Mouse (Mus musculus): Measurements from ENCODE around the gene Tsen54. TPM values are rescaled to one million over a fixed set of nuclear protein-coding genes. Genes with fewer than 3 reads are reported as not detected.

Gene Tsen54
- polyA plus RNA-seq, 1 experiment from 2014 or later: 18.2 TPM

DNA sequence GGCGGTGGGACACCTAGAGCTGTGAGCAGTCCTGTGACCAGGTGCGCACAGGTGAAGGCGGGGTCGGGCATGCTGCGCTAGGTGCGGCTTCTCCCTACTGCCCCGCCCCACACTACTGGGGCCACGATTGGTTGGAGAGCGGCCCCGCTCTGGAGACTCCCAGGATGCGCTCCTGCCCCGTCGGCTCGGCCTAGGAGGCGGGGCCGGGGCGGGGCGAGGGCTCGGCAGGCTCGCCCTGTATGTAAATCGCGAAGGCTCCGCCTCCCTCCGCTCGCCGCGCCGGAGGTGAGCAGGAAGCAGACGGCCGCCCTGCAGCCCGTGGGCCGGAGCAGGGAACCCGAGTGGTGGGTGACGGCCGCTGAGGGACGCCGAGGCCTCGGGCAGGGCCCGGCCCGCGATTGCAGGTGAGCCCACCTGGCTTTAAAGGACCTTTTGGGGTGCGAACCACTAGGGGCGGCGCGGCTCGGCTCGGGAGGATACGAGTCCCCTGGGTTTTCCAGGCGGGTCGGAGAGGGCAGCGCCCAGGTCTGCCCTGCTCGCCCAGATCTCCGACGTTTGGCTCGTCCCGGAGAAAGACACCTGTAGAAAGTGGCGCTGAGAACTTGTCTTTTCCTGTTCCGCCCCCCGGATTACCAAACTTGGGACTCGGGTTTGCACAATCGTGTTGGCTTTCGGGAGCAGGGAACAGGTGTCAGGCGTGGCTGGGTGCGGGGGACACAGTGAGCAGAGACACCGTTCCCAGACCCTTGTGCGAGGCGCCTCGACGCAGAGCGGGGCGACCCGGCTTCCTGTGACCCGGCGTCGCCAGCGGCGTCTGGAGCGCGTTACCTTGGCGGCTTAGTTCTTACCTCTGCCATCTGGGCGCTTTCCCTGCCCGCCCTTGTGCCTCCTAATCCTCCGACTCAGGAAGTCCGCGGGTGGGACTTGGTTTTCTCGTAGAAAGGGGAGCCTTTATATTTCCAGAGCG is 9.5 kb downstream of the Tsen54 start, which contains the start of gene Llgl2:
Llgl2 (plus strand) TSS at position 276 of the 967 bp plus-strand sequence.
- ATAC-seq: peak; percentile 95
- H3K27ac ChIP-seq (ENCODE audit: low read length): peak within 1 kb of the TSS; percentile 93
- under 1% methylated on average over 87 of the region's 87 CpGs for WGBS

GRCm38 (mm10) chr11:115824813-115825212 is 10.3 kb downstream of the Tsen54 start:
- 14% methylated on average over 11 of the region's 11 CpGs for WGBS
- peak overlapping the region; percentile 85 for H3K4me2 ChIP-seq (replicated peaks; ENCODE audit: low read depth, low read length)
- peak overlapping the region; percentile 93 for H3K27ac ChIP-seq (ENCODE audit: low read length)
- peak overlapping the region; percentile 72 for H3K9ac ChIP-seq (replicated peaks; ENCODE audit: low read depth)
- no peaks in the 10 kb centered on the region for H3K9me3 ChIP-seq (ENCODE audit: low read length)
- peak; percentile 77 for DNase-seq (ENCODE audit: low spot score)
- 0 out of 2 replicates have a peak, but pooled peaks have one; percentile 14 for ATAC-seq
- H3K36me3 ChIP-seq (ENCODE audit: insufficient read depth, low read length): peaks cover 10% of the 10 kb centered on the region; the same call in 1 of the 2 replicates
- peaks cover 5% of the 10 kb centered on the region; the same call in 1 of the 2 replicates for H3K4me1 ChIP-seq (ENCODE audit: insufficient read depth, low read depth, low read length)
- no peak for TF ChIP-seq CTCF (IDR thresholded peaks at IDR 0.05)
- no peak for TF ChIP-seq EP300 (IDR thresholded peaks at IDR 0.05)
- H3K27me3 ChIP-seq (replicated peaks; ENCODE audit: insufficient read depth, low read length): no peaks in the 10 kb centered on the region
- H3K4me3 ChIP-seq (ENCODE audit: low read depth, low read length): peak overlapping the region; percentile 81

More for the DNA sequence above, 9.5 kb downstream of the Tsen54 start, which contains the start of gene Llgl2:
- TF ChIP-seq EP300 (IDR thresholded peaks at IDR 0.05) (no peak), CTCF (IDR thresholded peaks at IDR 0.05) (peak; percentile 21; the same call in 1 of the 2 replicates)
- Histone ChIP-seq H3K4me1 (ENCODE audit: insufficient read depth, low read depth, low read length) (peaks cover 2% of the 10 kb centered on the region; the same call in 1 of the 2 replicates), H3K9me3 (ENCODE audit: low read length) (no peaks in the 10 kb centered on the region), H3K27me3 (replicated peaks; ENCODE audit: insufficient read depth, low read length) (no peaks in the 10 kb centered on the region), H3K36me3 (ENCODE audit: insufficient read depth, low read length) (peaks cover 11% of the 10 kb centered on the region; the same call in 1 of the 2 replicates), H3K4me3 (ENCODE audit: low read depth, low read length) (peak within 1 kb of the TSS; percentile 81), H3K4me2 (replicated peaks; ENCODE audit: low read depth, low read length) (peak within 1 kb of the TSS; percentile 85), H3K9ac (replicated peaks; ENCODE audit: low read depth) (peak within 1 kb of the TSS; percentile 72)
- DNase-seq (ENCODE audit: low spot score): peak; percentile 97

- Histone ChIP-seq H3K4me1 (ENCODE audit: insufficient read depth, low read depth, low read length) (peaks cover 8% of the 10 kb centered on the region; the same call in 1 of the 2 replicates), H3K27me3 (replicated peaks; ENCODE audit: insufficient read depth, low read length) (no peaks in the 10 kb centered on the region), H3K36me3 (ENCODE audit: insufficient read depth, low read length) (no peaks in the 10 kb centered on the region), H3K4me3 (ENCODE audit: low read depth, low read length) (no peak overlapping the region), H3K9me3 (ENCODE audit: low read length) (no peaks in the 10 kb centered on the region), H3K27ac (ENCODE audit: low read length) (peak overlapping the region; percentile 93), H3K9ac (replicated peaks; ENCODE audit: low read depth) (peak overlapping the region; percentile 19), H3K4me2 (replicated peaks; ENCODE audit: low read depth, low read length) (peak overlapping the region; percentile 85)
- WGBS: 48% methylated on average over 5 of the region's 5 CpGs
- TF ChIP-seq CTCF (IDR thresholded peaks at IDR 0.05) (no peak), EP300 (IDR thresholded peaks at IDR 0.05) (no peak)
- ATAC-seq: no peak
- no peak for DNase-seq (ENCODE audit: low spot score)
Measured at GRCm38 (mm10) chr11:115826487-115826886, 12.0 kb downstream of the Tsen54 start.

DNA sequence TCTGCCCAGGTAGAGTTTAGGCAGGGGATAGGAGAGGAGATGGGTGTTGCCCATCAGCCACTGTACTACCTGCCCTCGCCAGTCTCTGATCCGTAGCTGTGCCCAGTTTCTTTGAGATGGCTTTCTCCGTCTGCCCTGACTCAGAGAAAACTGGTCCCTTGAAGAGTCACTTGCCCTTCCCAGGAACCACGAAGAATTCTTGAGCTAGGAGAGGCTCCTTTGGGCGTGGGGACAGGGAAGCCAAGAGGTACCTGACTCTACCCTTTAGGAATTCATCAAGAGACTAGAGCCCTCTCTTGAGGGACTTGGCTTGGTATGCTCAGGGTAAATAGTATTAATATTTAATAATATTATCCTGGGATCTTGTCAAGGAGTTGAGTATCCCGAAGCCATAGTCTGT is 13.1 kb downstream of the Tsen54 start:
- Histone ChIP-seq H3K9ac (replicated peaks; ENCODE audit: low read depth) (no peak overlapping the region), H3K36me3 (ENCODE audit: insufficient read depth, low read length) (no peaks in the 10 kb centered on the region), H3K9me3 (ENCODE audit: low read length) (no peaks in the 10 kb centered on the region), H3K4me2 (replicated peaks; ENCODE audit: low read depth, low read length) (peak overlapping the region; percentile 85; the same call in 1 of the 2 replicates), H3K27ac (ENCODE audit: low read length) (peak overlapping the region; percentile 93), H3K4me3 (ENCODE audit: low read depth, low read length) (no peak overlapping the region), H3K27me3 (replicated peaks; ENCODE audit: insufficient read depth, low read length) (no peaks in the 10 kb centered on the region), H3K4me1 (ENCODE audit: insufficient read depth, low read depth, low read length) (peaks cover 15% of the 10 kb centered on the region; the same call in 1 of the 2 replicates)
- peak; percentile 55 for ATAC-seq
- peak; percentile 91 for DNase-seq (ENCODE audit: low spot score)
- TF ChIP-seq EP300 (IDR thresholded peaks at IDR 0.05) (peak; percentile 98), CTCF (IDR thresholded peaks at IDR 0.05) (peak; percentile 1; the same call in 1 of the 2 replicates)
- WGBS: 63% methylated on average over 6 of the region's 6 CpGs

GRCm38 (mm10) chr11:115829036-115829435 is 14.5 kb downstream of the Tsen54 start:
- TF ChIP-seq EP300 (IDR thresholded peaks at IDR 0.05) (no peak), CTCF (IDR thresholded peaks at IDR 0.05) (no peak)
- Histone ChIP-seq H3K4me3 (ENCODE audit: low read depth, low read length) (no peak overlapping the region), H3K36me3 (ENCODE audit: insufficient read depth, low read length) (no peaks in the 10 kb centered on the region), H3K4me2 (replicated peaks; ENCODE audit: low read depth, low read length) (no peak overlapping the region), H3K9me3 (ENCODE audit: low read length) (no peaks in the 10 kb centered on the region), H3K27ac (ENCODE audit: low read length) (peak overlapping the region; percentile 90), H3K9ac (replicated peaks; ENCODE audit: low read depth) (no peak overlapping the region), H3K27me3 (replicated peaks; ENCODE audit: insufficient read depth, low read length) (no peaks in the 10 kb centered on the region), H3K4me1 (ENCODE audit: insufficient read depth, low read depth, low read length) (peaks cover 24% of the 10 kb centered on the region; the same call in 1 of the 2 replicates)
- no peak for DNase-seq (ENCODE audit: low spot score)
- no peak for ATAC-seq
- 57% methylated on average over 4 of the region's 4 CpGs for WGBS

Data from lung, postnatal 0 days (tissue).